Mouse (Mus musculus) MEL (cell line): ENCODE measurements at regions not wholly inside any gene's neighbourhood (a gene's known extent, or its start where the extent isn't known, plus 50 kb on each side); places are given as distances from the start of the nearest gene placed in this dataset.
"Not testable (repeated sequence)": the region's sequence is repeated elsewhere in the genome, so short reads cannot be mapped to it uniquely, and the experiment has no call there.

Source experiments
- DNase-seq: peaks from one replicate; pipeline ENCODE4 v3.0.0; 2011; ENCODE audit warnings: low read depth, low spot score
- H3K27ac ChIP-seq: 2 replicates; pipeline ENCODE4 v1.5.1; 2012; ENCODE audit warnings: low read depth, mild to moderate bottlenecking, control low read depth, low read length, moderate library complexity; ENCODE audit not compliant: control insufficient read depth
- H3K27me3 ChIP-seq, 2 experiments: fragments of 150-350 bp in 1 of 2; sonication (generic) in 1 of 2; 2 replicates each; pipeline ENCODE4 v1.6.1; 2012; ENCODE audit warnings: low read length in 2 of 2, mild to moderate bottlenecking in 2 of 2, improper control_type of control experiment in 1 of 2, moderate library complexity in 1 of 2; ENCODE audit not compliant: insufficient read depth in 2 of 2, control insufficient read depth in 1 of 2
- H3K36me3 ChIP-seq, 2 experiments: 2 replicates each; pipeline ENCODE4 v1.6.1; 2012 to 2014; ENCODE audit warnings: low read length in 2 of 2, improper control_type of control experiment in 1 of 2, inconsistent platforms in 1 of 2, mild to moderate bottlenecking in 1 of 2; ENCODE audit not compliant: insufficient read depth in 2 of 2, control insufficient read depth in 1 of 2
- H3K4me1 ChIP-seq, 2 experiments: fragments of 150-350 bp in 1 of 2; sonication (generic) in 1 of 2; 2 replicates each; pipeline ENCODE4 v1.6.1; 2012; ENCODE audit warnings: low read length in 2 of 2, improper control_type of control experiment in 1 of 2, mild to moderate bottlenecking in 1 of 2; ENCODE audit not compliant: insufficient read depth in 2 of 2, control insufficient read depth in 1 of 2
- H3K4me3 ChIP-seq, 2 experiments: fragments of 150-350 bp in 1 of 2; sonication (generic) in 1 of 2; 2 replicates each; pipeline ENCODE4 v1.5.1; 2012; ENCODE audit warnings: low read depth in 2 of 2, low read length in 2 of 2, mild to moderate bottlenecking in 2 of 2, moderate library complexity in 2 of 2, control low read depth in 1 of 2, improper control_type of control experiment in 1 of 2; ENCODE audit not compliant: control insufficient read depth in 1 of 2, insufficient read depth in 1 of 2
- H3K79me2 ChIP-seq: 2 replicates; pipeline ENCODE4 v1.6.1; 2012; ENCODE audit warnings: mild to moderate bottlenecking, low read length, moderate library complexity; ENCODE audit not compliant: control insufficient read depth, poor library complexity, insufficient read depth
- H3K9ac ChIP-seq: 2 replicates; pipeline ENCODE4 v1.6.1; 2012; ENCODE audit warnings: low read depth, mild to moderate bottlenecking, control low read depth, low read length, moderate library complexity; ENCODE audit not compliant: control insufficient read depth, poor library complexity, severe bottlenecking
- H3K9me3 ChIP-seq: fragments of 150-350 bp; sonication (generic); replicated peaks from 2 replicates; pipeline ENCODE4 v1.6.1; 2012; ENCODE audit warnings: mild to moderate bottlenecking, low read length, improper control_type of control experiment, moderate library complexity; ENCODE audit not compliant: insufficient read depth

DNA sequence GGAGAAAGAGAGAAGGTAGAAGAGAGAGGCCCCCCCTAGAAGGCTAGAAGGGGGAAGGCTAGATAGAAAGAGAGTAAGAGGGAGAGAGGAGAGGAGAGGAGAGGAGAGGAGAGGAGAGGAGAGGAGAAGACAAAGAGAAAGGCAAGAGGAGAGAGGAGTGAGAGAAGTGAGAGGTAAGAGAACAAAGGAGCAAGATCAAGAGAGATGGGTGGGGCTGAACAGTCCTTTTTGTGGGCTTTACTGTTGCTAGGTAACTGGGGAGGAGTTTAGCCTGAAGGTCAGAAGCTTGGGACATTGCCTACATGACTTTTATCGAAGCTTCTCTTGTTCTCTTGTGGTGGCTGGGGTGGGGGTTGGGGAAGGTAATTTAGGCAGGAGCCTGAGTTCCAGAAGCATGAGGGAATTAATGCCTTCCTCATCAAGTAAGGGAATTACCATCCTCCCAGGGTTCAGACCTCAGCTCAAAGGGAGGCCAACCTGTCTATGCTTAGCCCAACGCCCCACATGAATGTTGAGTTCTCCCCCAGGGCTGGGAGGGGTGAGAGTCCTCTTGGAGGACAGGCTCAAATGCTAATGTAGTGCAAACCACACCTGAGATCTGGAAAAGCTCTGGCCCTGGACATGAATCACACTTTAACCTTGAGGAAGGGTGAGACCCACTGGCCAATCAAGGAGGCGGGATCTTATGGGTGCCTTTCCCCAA lies 662.1 kb upstream of the Gm21863 start:
- H3K27ac ChIP-seq = not testable (repeated sequence)

More for the DNA sequence above, 662.1 kb upstream of the Gm21863 start:
- H3K9me3 ChIP-seq, H3K36me3 ChIP-seq, DNase-seq, H3K4me3 ChIP-seq, H3K79me2 ChIP-seq, H3K27me3 ChIP-seq, H3K4me1 ChIP-seq, H3K9ac ChIP-seq: not testable (repeated sequence)
